Mouse (Mus musculus) layer of hippocampus, postnatal 25 days (tissue): ENCODE data around the gene Casp2. TPM values are rescaled to one million over a fixed set of nuclear protein-coding genes. Genes with fewer than 3 reads are reported as not detected.

Source experiments
- total RNA-seq, 2 experiments: library from RNA; stranded (reverse); gene quantifications; 2 replicates each; pipeline ENCODE4 v1.2.3; 2021

Casp2 gene
- total RNA-seq, 2 experiments from 2014 or later: 16.5 to 25.5 TPM

Other genes with a start within 250 kb of the Casp2 start
- not detected for gene Sva, start 226.6 kb upstream of the Casp2 start, total RNA-seq
- not detected for gene Tas2r139, start 124.0 kb upstream of the Casp2 start, total RNA-seq
- gene Tas2r144, start 49.7 kb upstream of the Casp2 start, total RNA-seq: not detected
- 10 to 100 TPM; 10.2 to 13.7 TPM for gene Gstk1, start 19.1 kb upstream of the Casp2 start, total RNA-seq
- gene Tmem139, start 3.0 kb upstream of the Casp2 start, total RNA-seq: not detected
- 1 to 10 TPM; 2.7 to 2.8 TPM for gene Clcn1, start 21.7 kb downstream of the Casp2 start, total RNA-seq
- gene Fam131b, start 59.7 kb downstream of the Casp2 start, total RNA-seq: 10 to 100 TPM; 74.8 to 76.8 TPM
- gene Zyx, start 84.6 kb downstream of the Casp2 start, total RNA-seq: 10 to 100 TPM; 47.9 to 51.7 TPM
- gene Epha1, start 108.3 kb downstream of the Casp2 start, total RNA-seq: under 1 TPM; 0.22 to 0.47 TPM
- gene Tas2r143, start 135.3 kb downstream of the Casp2 start, total RNA-seq: not detected
- gene Tas2r135, start 140.4 kb downstream of the Casp2 start, total RNA-seq: not detected
- gene Tas2r126, start 169.6 kb downstream of the Casp2 start, total RNA-seq: not detected
- not detected for gene Olfr458, start 200.2 kb downstream of the Casp2 start, total RNA-seq
- gene Olfr457, start 211.3 kb downstream of the Casp2 start, total RNA-seq: not detected
- gene Olfr456, start 222.2 kb downstream of the Casp2 start, total RNA-seq: not detected